Mouse (Mus musculus) kidney, adult 2 months (tissue): ENCODE data around the gene Slc24a2.

Experiments
- CTCF ChIP-seq: fragments of 200-500 bp; conservative IDR thresholded peaks from 2 replicates; pipeline ENCODE4 v1.5.1; 2011; ENCODE audit warnings: low read depth, mild to moderate bottlenecking, control low read depth, low read length, moderate library complexity, mixed read lengths; ENCODE audit not compliant: insufficient read depth, insufficient read length
- POLR2A ChIP-seq: fragments of 200-500 bp; IDR thresholded peaks from one replicate; pipeline ENCODE4 v1.6.1; 2011; ENCODE audit warnings: low read depth, low read length, control low read depth

DNA sequence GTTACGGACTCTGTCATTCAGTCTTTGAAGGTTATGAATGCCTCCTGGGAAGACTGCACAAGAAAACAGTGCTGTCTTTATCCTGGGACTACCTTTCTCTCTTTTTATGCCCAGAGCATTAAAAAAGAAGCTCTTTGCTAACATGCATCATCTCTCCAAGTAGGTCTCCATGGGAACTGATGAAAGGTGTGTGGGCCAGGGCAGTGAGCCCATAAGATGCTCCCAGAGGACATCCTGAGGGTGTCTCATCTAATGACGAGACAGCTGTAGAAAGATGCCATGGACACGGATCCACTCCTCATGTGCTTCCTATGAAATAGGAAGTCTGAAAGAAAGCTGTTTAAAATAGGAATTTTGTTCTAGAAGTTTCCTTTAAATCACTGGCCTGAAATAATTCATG lies 212.8 kb downstream of the Slc24a2 start:
- TF ChIP-seq CTCF (no peak), POLR2A (no peak)
